Comparison of ENCODE assay signal across 20 mouse cellular contexts in genomic region chr17:84497559-84497958, GRCm38 (mm10). TPM values are rescaled to one million over a fixed set of nuclear protein-coding genes. Genes with fewer than 3 reads are reported as not detected.
"Had no signal": no experiment of that assay in that cellular context is flagged by ENCODE, and none has a peak within 500 bp of the region (broad histone marks: within the 10 kb centered on the region; RNA-seq: fewer than 3 reads in every experiment).

No protein-coding gene starts in this region.

- H3K27me3 ChIP-seq: lung, embryonic 15.5 days; midbrain, embryonic 13.5 days; midbrain, embryonic 15.5 days; neural tube, embryonic 12.5 days; stomach, embryonic 15.5 days had no signal

- ATAC-seq: liver, postnatal 0 days; lung, postnatal 0 days; midbrain, embryonic 13.5 days; midbrain, embryonic 15.5 days had no signal

- H3K27ac ChIP-seq: lung, embryonic 15.5 days; macrophage; midbrain, embryonic 13.5 days; midbrain, embryonic 15.5 days; neural tube, embryonic 12.5 days; stomach, postnatal 0 days had no signal

- H3K4me3 ChIP-seq: lung, embryonic 15.5 days; megakaryocyte, embryonic 14.5 days; midbrain, embryonic 13.5 days; midbrain, embryonic 15.5 days; neural tube, embryonic 12.5 days; stomach, embryonic 15.5 days had no signal

- H3K4me2 ChIP-seq: lung, embryonic 15.5 days; midbrain, embryonic 11.5 days; midbrain, embryonic 13.5 days; midbrain, embryonic 15.5 days; neural tube, embryonic 12.5 days; stomach, embryonic 15.5 days had no signal

- H3K9me3 ChIP-seq: lung, embryonic 15.5 days; megakaryocyte, embryonic 14.5 days; midbrain, embryonic 13.5 days; midbrain, embryonic 15.5 days; neural tube, embryonic 12.5 days; stomach, embryonic 15.5 days had no signal

- H3K4me1 ChIP-seq: megakaryocyte, embryonic 14.5 days; midbrain, embryonic 13.5 days; midbrain, embryonic 15.5 days; neural tube, embryonic 12.5 days; stomach, embryonic 15.5 days had no signal

- H3K36me3 ChIP-seq: lung, embryonic 15.5 days; midbrain, embryonic 13.5 days; midbrain, embryonic 15.5 days; neural tube, embryonic 12.5 days; stomach, embryonic 15.5 days had no signal

- H3K9ac ChIP-seq: liver, postnatal 0 days; lung, embryonic 15.5 days; midbrain, embryonic 13.5 days; midbrain, embryonic 15.5 days; neural tube, embryonic 12.5 days; stomach, embryonic 15.5 days had no signal

- DNase-seq: liver, postnatal 0 days; lung, adult 2 months; lung, postnatal 14 days; lung, postnatal 36 days; right cerebral cortex, postnatal 14 days; thymus, adult 2 months; thymus, postnatal 25 days; thymus, postnatal 4 days had no signal

RNA-seq across cellular contexts. Expression of gene Plekhh2, which starts 14.1 kb away (rescaled TPM):
- total RNA-seq: monocyte, adult 5-6 weeks; neutrophil, adult 5-6 weeks had no signal
